Mouse (Mus musculus): Measurements from ENCODE around the gene Wdr60. TPM values are rescaled to one million over a fixed set of nuclear protein-coding genes. Genes with fewer than 3 reads are reported as not detected.

Wdr60 gene
- polyA plus RNA-seq, 1 experiment from 2014 or later, result 17.3 TPM

GRCm38 (mm10) chr12:116165368-116165767, 97.5 kb downstream of the Wdr60 start:
- Histone ChIP-seq H3K9me3 (no peaks in the 10 kb centered on the region), H3K36me3 (no peaks in the 10 kb centered on the region), H3K4me1 (no peaks in the 10 kb centered on the region), H3K27me3 (replicated peaks) (no peaks in the 10 kb centered on the region), H3K4me3 (no peak overlapping the region), H3K4me2 (replicated peaks) (no peak overlapping the region), H3K9ac (no peak overlapping the region), H3K27ac (no peak overlapping the region)
- no peak for ATAC-seq (ENCODE audit: low FRiP score, low read depth)

GRCm38 (mm10) chr12:116159695-116160094, 103.1 kb downstream of the Wdr60 start:
- no peak overlapping the region for H3K4me2 ChIP-seq (replicated peaks)

GRCm38 (mm10) chr12:116159223-116159622, 103.6 kb downstream of the Wdr60 start:
- Histone ChIP-seq H3K4me2 (replicated peaks) (no peak overlapping the region), H3K27ac (no peak overlapping the region), H3K4me3 (no peak overlapping the region), H3K27me3 (replicated peaks) (no peaks in the 10 kb centered on the region), H3K4me1 (no peaks in the 10 kb centered on the region), H3K9ac (no peak overlapping the region), H3K36me3 (no peaks in the 10 kb centered on the region), H3K9me3 (no peaks in the 10 kb centered on the region)
- ATAC-seq (ENCODE audit: low FRiP score, low read depth), result no peak
- WGBS, result 83% methylated on average over 5 of the region's 5 CpGs

More at GRCm38 (mm10) chr12:116159695-116160094, 103.1 kb downstream of the Wdr60 start:
- 97% methylated on average over 2 of the region's 2 CpGs for WGBS
- H3K36me3 ChIP-seq, result no peaks in the 10 kb centered on the region
- H3K9ac ChIP-seq, result no peak overlapping the region
- no peak overlapping the region for H3K27ac ChIP-seq
- no peaks in the 10 kb centered on the region for H3K27me3 ChIP-seq (replicated peaks)
- H3K9me3 ChIP-seq, result no peaks in the 10 kb centered on the region
- H3K4me1 ChIP-seq, result no peaks in the 10 kb centered on the region
- no peak overlapping the region for H3K4me3 ChIP-seq
- no peak for ATAC-seq (ENCODE audit: low FRiP score, low read depth)

GRCm38 (mm10) chr12:116156792-116157532, 105.9 kb downstream of the Wdr60 start:
- no peak overlapping the region for H3K4me2 ChIP-seq (replicated peaks)
- no peaks in the 10 kb centered on the region for H3K27me3 ChIP-seq (replicated peaks)
- WGBS, result 77% methylated on average over 7 of the region's 7 CpGs
- no peak overlapping the region for H3K27ac ChIP-seq
- H3K9ac ChIP-seq, result no peak overlapping the region
- H3K4me3 ChIP-seq, result no peak overlapping the region
- H3K4me1 ChIP-seq, result no peaks in the 10 kb centered on the region
- no peaks in the 10 kb centered on the region for H3K36me3 ChIP-seq
- no peaks in the 10 kb centered on the region for H3K9me3 ChIP-seq
- ATAC-seq (ENCODE audit: low FRiP score, low read depth), result 0 out of 2 replicates have a peak, but pooled peaks have one; percentile 53

Small RNA genes within 50 kb of the gene (microRNA-seq; reads per million reads assigned to microRNA genes)
- gene Gm23190, result not detected

Other genes with a start within 250 kb of the Wdr60 start
- 58.1 and 64.8 TPM in 2 replicates for gene Zfp386, start 215.3 kb downstream of the Wdr60 start, polyA plus RNA-seq (2016; fragmentation: Nextera tagmentation; extraction: Ambion mirVana)
- gene Vipr2, start 185.3 kb downstream of the Wdr60 start, polyA plus RNA-seq (2016; fragmentation: Nextera tagmentation; extraction: Ambion mirVana), result 0.63 and 0.85 TPM in 2 replicates
- not detected in 2 replicates for gene Gm11027, start 12.4 kb upstream of the Wdr60 start, polyA plus RNA-seq (2016; fragmentation: Nextera tagmentation; extraction: Ambion mirVana)
- 15.6 and 18.2 TPM in 2 replicates for gene Esyt2, start 18.2 kb upstream of the Wdr60 start, polyA plus RNA-seq (2016; fragmentation: Nextera tagmentation; extraction: Ambion mirVana)
- gene Ncapg2, start 142.4 kb upstream of the Wdr60 start, polyA plus RNA-seq (2016; fragmentation: Nextera tagmentation; extraction: Ambion mirVana), result 25.1 and 28.7 TPM in 2 replicates
- gene Ptprn2, start 222.7 kb upstream of the Wdr60 start, polyA plus RNA-seq (2016; fragmentation: Nextera tagmentation; extraction: Ambion mirVana), result 4.7 and 4.9 TPM in 2 replicates

Data from neural tube, embryonic 12.5 days (tissue).